Mouse (Mus musculus) layer of hippocampus, adult 9-10 months (tissue): ENCODE measurements around the gene Slc25a36.
A peak's percentile ranks its signal among the peaks of the same experiment; 100 is the strongest.

ENCODE experiments used
- DNase-seq: peaks from one replicate; pipeline ENCODE4 v3.0.0; 2022; ENCODE audit warnings: low spot score

Slc25a36 gene

DNA sequence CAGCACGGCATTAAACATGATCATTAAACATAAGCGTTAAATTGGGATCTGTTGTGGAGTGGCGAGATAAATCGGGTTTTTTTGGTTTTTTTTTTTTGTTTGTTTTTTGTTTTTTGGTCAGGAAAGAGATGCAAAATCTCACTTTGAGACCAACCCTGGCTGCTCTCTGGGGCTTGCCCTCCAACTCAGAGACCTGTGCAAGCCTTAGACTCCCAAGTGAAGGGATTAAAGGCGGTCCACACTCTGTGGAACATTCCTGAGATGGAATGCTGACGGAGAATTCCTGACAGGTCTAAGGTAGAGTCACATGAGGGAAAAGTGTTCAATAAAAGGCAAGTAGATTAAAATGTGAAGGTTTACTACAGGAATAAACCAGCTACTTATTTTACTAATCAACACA lies 549 bp upstream of the Slc25a36 start:
- DNase-seq = no peak

DNA sequence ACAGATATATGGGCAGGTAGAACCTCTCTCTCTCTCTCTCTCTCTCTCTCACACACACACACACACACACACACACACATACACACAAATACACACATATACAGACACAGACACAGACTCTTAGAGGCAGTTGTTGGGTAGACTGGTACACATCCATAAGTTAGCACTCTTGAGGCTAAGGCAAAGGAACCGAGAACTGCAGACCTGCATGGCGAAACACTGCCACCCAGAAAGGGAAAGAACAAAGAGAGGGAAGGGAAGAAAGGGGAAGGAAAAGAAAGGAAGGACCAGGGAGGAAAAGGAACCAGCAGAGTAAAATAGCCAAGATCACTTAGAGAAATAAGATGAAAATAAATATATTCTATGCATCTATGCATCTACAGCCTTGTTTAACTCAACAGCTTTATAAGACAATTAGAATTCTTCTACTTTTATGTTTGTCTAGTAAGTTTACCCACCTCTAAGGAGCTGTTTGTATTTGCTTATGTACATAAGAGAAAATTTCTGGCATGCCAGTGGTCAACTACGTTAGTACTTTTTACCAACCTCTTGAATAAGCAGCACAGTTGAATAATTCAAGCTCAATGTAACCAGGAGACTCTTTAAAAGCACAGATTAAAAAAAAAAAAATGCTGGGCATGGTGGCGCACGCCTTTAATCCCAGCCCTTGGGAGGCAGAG lies 4.3 kb downstream of the Slc25a36 start:
- no peak for DNase-seq

DNA sequence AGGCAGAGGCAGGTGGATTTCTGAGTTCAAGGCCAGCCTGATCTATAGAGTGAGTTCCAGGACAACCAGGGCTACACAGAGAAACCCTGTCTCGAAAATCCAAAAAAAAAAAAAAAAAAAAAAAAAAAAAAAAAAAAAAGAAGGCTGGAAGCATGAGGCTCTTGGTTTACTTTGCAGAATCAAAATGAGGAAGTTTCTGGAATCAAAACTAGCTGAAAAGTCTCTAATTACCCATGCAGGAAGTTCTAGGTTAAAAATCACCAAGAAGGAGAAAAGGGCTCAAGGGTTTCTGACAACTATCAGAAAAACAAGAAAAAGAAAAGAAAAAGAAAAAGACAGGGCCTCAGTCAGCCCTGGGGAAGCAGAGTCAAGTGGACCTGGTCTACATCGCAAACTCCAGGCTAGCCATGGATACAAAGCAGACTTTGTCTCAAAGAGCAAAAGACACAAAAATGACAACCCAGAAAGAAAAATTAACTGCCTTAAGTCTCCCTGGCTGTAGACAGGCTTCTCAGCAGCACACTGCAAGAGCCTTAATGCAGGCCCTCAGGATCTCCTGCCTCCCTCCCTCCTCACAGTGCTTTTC lies 5.5 kb downstream of the Slc25a36 start:
- DNase-seq = no peak

DNA sequence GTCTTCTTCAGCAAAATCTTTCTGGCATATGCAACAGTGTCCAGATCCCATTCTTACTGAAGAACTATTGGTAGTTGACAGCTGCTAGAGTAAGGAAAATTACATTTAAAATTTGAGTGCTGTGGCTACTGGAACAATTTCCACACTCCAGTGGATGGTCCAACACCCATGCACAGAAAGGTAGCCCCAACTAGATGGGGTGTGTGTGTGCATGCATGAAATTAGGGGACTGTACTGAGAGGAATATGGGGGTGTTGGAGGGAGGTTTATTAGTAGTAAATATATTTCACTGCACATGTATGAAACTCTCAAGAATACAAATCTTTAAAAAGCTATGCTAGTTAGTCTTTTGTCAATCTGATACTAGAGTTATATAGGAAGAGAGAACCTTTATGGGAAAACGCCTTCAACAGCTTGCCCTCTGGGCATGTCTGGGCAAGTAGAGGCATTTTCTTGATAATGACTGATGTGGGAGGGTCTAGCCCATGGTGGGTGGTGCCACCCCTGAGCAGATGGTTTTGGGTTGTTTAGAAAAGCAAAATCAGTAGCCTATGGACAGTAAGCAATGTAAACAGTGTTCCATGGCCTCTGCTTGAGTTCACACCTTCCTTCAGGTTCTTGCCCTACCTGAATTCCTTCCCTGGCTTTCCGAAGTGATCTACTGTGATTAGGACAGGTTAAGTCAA lies 7.4 kb downstream of the Slc25a36 start:
- no peak for DNase-seq

DNA sequence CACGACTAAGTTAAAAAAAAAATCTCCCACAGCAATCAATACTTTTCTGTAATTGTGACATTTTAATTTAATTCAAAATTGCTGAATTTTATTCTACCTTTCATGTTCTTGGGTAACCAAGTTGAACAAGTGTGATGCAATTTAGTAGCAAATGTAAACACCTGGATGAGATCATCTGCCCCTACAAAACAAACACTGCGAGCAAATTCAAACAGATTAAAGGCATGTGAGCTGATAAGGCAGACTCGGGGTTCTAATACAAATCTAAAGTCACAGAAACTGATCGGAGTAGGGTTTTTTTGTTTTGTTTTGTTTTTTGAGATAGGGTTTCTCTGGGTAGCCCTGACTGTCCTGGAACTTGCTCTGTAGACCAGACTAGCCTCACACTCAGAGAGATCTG lies 12.0 kb downstream of the Slc25a36 start:
- DNase-seq = no peak

DNA sequence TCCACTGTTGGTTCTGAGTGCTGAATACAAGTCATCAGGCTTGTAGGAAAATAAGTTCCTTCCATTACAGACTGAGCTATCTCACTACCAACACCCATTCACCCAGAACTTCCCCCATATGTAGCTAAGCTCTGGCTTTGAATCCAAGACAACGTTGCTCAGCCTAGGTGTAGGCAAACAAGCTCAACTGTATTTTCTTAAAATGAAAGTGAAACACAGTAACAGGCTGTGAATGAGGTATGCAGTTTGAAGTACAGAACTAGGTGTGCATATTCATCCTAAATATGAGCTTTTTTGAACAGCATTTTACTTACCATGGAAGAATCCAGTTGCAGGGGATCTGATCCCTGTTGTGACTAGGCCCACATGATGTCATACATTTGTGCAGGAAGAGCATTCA lies 14.8 kb downstream of the Slc25a36 start:
- DNase-seq = no peak

DNA sequence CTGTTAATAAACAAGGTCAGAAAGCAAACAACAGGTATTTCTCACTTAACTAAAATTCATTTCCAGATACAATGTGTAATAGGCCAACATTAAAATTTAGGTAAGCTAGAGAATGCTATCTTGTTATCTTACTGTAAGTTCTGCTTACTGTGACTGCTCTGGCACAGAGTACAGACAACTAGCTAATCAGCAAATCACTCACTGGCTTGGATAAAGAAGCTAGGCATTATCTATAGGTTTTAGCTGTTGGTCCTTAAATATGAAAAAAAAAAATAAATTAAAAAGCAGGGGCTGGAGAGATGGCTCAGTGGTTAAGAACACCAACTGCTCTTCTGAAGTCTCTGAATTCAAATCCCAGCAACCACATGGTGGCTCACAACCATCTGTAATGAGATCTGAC lies 23.1 kb downstream of the Slc25a36 start:
- no peak for DNase-seq

DNA sequence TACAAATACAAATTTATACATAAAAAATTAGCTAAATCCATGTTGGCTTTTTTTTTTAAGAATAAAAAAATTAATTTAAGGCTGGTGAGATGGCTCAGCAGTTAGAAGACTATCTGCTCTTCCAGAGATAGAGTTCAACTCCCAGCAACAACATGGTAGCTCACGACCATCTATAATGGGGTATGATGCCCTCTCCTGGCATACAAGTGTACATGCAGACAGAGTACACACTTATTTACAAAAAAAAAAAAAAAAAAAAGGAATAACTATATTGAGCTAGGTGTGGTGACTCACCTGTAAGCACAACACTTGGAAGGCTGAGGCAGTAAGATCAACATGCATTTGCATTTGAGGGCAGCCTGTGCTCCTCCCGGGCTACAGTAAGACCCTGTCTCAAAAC lies 26.3 kb downstream of the Slc25a36 start:
- no peak for DNase-seq

DNA sequence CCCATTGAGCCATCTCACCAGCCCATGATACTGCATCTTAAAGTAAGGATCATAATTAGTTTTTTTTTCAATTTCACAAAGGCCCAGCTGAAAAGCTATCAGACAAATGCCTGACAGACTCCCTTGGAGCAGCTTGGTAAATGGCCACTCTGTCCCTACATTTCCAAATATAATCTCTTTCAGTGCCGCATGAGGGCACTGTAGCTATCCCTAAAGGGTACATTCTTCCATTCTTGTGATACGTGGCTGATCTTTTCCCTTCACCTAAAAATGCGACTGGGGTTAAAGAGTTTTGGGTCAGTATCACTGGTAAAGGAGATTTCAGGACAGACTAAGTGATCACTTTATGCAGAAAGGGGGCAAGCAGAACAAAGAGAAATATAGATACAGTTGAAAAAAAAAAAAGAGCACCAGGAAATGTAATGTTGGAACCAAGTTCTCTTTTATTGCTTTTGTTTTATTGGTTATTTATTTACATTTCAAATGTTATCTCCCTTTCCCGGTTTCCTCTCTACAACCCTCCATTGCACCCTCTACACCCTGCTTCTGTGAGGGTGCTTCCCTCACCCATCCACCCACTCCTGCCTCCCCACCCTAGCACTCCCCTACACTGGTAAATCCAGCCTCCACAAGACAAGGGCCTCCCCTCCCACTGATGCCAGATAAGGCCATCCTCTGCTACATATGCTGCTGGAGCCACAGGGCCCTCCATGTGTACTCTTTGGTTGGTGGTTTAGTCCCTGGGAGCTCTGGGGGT lies 29.7 kb downstream of the Slc25a36 start:
- DNase-seq = no peak

DNA sequence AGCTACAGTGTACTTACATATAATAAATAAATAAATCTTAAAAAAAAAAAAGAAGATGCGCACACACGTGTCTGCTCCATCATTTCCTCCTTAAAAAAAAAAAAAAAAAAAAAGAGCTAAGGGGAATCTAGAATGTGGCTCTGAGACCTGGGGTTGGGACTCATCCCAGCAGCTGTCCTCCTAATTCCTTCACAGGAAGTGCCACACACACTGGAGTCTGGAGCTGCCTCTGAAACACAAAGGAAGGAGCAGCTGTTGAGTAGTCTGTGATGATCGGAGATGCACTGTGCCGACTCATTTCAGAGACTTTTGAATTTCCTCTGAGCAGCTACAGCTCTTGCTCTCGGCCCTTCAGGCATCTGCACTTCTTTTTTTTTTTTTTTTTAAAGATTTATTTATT lies 41.0 kb downstream of the Slc25a36 start:
- no peak for DNase-seq

DNA sequence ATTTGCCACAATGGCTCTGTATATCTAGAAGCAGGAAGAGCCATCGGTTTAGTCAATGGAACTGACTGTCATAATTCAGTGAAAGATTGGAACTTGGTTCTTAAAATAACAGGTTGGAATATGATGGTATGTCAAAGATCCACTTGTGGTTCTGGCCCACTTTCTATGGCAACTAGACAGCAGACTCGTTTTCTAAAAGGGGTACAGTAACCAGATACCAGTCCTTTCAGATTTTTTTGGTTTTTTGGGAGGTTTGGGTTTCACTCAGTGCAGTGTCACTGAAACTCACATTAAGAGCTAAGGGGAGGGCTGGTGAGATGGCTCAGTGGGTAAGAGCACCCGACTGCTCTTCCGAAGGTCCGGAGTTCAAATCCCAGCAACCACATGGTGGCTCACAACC lies 41.5 kb downstream of the Slc25a36 start:
- no peak for DNase-seq

DNA sequence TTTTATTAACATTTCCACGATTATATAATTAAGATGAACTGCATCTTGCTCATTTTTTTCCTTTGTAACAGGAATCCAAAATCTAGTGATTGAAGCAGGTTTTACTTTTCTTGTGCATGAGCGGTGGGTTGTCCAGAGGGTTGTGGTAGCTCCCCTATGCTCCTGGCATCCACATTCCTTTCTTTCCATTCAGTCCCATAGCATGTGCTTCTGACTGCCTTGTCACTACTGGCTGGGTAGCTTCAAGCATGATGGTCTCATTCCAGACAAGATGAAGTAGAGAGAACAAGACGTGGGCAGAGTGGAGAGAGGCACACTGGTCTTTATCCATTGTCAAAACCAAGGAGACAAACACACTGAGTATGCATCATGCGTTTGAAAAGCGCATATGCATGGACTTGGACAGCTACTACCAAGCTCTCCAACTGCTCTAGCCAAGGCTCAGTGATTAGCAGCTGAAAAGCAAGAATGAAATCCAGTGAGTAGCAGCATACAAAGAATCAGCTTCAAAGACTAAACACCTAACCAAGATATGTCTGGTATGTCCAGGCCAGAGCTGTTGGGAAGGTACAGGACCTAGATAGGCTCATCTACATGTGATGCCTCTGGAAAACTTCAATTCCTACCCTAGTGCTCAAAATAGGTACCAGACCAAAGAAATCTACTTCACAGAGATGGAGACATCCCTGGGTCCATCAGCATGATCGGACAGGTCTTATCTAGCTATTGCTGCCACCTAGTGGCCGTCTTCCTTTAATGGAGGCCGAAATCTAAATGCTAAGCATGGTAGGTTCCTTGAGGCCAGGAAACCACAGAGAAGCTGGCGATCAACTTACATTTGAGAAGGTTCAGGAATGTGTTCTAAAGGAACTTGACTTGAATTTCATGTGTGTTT lies 42.5 kb downstream of the Slc25a36 start:
- DNase-seq = peak; percentile 91

DNA sequence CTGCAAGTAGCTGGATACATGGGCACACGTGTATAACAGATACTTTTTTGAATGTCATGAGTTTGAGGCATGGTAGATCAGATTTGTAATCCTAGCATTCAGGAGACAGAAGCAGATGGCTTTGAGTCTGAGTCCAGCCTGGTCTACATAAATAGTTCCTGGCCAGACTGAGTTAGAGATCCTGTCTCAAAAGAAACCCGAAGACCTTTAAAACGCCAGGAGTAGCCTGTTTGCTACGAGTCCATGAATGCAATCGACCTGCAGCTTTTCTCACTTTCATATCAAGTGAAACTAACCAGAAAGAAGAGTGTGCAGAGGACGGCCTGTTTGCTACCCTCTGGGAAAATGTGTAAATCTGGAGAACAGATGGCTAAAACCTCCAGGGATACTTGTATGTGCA lies 43.2 kb downstream of the Slc25a36 start:
- no peak for DNase-seq

DNA sequence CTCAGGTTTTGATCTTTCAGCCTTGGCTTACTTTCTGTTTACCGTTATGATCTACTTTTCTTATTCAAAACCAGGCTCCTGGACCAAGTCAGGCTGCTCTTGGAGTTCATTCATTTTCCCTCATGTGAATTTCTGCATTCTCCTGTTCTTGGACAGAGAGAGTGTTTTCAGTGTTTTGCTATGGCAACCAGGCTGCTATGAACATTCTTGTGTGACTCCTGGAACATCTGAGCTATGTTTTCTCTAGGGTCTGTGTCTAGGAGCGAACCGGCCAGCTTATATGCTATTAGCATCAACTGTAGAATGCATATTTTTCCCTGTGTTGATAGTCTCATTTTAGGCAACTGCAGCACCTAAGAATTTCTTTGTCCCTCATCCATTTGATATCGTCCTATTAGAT lies 45.1 kb downstream of the Slc25a36 start:
- DNase-seq = no peak

DNA sequence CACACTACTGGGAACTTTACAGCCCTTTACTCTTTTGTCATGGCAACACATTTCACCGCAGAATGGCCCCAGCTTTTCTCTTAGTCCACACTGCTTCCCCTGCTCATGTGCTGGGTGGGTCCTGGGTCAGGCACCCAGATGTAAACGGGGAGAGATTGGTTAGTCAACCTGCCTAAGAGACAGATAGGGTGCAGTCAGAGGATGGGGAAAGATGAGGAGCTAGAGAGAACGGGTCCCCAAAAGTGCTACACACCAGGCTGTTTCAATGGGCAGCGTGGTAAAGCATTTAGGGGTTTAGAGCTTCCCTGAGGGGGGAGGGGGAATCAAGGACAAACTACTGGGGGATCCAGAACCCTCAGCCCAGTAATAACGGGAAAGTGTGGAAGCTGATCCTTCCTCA lies 45.7 kb downstream of the Slc25a36 start:
- DNase-seq = no peak

DNA sequence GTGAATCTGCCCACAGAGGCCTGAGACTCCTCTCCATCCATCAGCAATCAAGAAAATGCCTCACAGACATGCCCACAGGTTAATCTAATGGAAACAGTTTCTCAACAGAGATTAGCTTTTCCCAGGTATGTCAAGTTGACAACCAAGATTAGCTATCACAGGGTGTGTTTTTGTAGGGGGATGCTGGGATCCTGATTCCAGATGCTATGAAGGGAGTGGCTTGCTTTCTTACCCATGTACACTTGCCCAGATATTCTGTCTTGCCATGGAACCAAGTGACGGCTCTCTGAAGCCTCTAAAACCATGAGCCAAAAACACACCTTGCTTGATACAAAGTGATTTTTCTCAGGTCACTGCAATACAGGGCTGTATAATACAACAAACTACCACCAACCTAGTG lies 46.8 kb downstream of the Slc25a36 start:
- DNase-seq = no peak

DNA sequence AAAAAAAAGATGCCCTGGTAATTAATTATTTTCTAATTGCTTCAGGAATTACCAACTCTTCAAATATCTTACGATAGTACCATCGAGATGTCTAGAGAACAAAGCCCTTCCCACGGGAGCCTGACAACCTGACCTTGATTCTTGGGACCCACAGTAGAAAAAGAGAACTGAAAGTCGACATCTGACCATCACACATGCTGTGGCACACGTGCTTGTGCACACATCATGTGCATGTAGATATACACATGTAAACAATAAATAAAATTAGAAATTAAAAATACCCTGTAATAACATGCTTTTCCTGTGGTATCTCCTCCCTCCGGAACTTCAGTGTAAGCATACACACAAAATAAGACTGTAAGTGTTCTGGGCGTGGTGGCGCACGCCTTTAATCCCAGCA lies 49.3 kb downstream of the Slc25a36 start:
- DNase-seq = no peak

DNA sequence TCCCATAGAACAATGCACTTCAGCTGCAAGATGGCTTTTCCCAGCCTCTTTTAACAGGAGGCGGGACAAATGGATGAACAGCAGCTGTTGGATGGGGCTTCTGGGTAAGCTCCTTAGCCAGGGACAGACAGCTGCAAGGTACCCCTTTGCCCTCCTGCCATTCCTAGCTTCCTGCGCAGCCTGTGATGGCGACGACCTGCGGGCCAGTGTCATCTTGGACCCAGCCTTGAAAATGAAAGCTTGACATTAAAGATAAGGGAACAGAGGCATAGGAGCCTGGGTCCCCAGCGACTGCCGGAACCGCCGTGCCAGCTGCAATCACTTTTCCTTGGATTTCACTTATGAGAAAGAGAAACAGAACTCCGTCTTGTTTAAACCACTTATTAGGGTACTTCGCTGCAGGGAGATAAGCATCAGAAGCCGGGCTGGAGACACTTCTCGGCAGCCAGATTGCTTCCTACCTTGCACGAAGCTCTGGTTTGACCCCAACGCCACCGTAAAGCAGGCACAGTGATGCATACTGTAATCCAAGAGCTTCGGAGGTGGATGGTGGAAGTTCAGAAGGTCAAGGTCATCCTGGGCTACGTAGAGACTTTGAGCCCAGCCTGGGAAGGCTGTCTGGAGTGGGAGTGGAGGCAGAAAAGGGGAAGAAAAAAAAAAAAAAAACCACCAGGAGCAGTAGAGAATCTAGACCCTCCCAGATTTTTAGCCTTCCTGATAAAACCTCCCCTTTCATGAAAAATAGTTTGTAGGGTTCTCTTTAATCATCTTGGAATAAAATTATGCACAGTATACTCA lies 54.2 kb downstream of the Slc25a36 start:
- DNase-seq = no peak

DNA sequence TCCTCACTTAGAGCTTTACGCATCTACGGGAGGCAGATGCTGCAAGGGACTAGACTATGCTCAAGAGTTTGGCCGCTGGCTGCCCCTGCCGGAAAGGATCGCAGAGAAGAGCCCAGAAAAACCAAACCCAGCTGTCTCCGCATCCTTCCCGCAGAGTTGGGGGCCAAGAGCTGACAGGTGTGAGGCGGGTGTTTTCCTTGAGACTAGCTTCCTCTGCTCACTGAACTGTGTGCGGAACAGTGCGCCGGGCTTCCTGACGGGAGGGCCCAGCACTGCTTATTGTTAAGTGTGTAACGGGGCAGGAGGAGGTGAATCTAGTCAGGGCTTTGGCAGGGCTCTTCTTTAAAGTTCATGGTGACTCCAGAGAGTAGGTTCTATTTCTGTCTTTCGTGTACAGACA lies 55.1 kb downstream of the Slc25a36 start:
- DNase-seq = no peak

DNA sequence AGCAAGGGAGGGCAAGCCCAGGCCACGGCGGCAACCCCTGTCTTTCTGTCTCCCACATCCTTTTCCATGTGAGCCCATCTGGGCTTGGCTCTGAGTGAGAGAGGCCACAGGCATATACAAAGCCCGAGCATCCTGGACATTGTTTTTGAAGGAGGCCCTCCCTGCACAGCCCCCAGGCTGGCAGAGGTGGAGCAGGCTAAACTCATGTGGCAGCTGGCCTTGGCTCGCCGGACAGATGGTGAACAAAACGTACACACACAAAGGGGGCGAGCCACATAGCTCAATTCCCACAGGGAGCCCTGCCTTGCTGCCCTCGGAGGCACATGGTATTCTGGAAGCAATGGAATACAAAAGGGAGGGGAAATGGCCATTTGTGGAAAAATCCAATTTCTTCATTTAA lies 59.8 kb downstream of the Slc25a36 start:
- DNase-seq = no peak

DNA sequence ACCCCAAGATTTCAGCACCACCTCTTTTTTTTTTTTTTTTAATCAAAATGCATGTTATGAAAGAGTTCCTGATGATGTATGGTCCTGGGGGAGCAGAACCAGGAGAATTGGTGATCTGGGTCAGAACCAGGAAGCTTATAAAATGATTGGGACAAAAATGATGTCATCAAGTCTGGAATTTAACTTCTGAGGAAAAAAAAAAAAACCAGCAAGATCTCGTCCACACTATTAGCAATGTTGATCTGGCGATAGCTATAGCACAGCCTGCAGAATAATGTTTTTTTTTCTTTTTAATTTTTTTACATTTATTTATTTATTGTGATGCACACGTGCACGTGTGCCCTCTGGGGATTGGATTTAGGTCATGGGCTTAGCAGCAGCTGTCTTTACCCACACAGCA lies 64.7 kb downstream of the Slc25a36 start:
- no peak for DNase-seq
